Mouse (Mus musculus): ENCODE measurements around the gene Phlda3. TPM values are rescaled to one million over a fixed set of nuclear protein-coding genes. Genes with fewer than 3 reads are reported as not detected.

The Phlda3 gene
- polyA plus RNA-seq, 1 experiment from 2014 or later = 62.8 TPM

DNA sequence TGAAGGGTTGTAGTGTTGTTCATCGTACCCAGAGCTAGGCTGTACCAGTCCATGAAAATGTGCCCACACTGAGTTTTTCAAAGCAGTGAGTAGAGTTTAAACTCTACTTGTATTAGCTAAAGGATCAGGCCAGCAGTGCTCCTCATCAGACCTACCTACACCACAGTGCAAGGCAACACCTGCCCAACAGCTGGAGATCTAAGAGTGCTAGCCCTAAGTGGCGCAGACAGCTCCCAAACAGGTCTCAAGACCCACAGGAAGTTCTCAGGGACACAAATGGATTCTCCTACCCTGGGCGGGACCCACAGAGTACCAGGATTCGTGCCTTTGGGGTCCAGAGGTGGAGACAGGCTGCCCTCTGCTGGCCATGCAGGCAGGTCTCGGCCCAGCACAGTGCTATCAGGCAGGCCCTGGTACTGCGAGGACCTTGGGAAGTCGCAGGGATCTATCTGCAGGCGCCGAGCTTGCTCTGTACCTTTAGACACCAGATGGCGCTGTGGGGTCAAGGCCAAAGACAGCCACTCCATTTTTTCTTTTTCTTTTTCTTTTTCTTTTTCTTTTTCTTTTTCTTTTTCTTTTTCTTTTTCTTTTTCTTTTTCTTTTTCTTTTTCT is 13.1 kb upstream of the Phlda3 start:
- no peak overlapping the region for H3K9ac ChIP-seq (ENCODE audit: low read length)
- H3K4me3 ChIP-seq (ENCODE audit: low read length) = no peak overlapping the region
- ATAC-seq (ENCODE audit: low read depth) = peak; percentile 95
- 10% methylated on average over 10 of the region's 10 CpGs for WGBS
- peak overlapping the region; percentile 58 for H3K27ac ChIP-seq (ENCODE audit: low read length)
- H3K27me3 ChIP-seq (ENCODE audit: control insufficient read depth, insufficient read depth, low read depth, low read length) = no peaks in the 10 kb centered on the region
- H3K9me3 ChIP-seq (ENCODE audit: control insufficient read depth, low read length) = no peaks in the 10 kb centered on the region
- H3K4me2 ChIP-seq (ENCODE audit: low read depth, low read length) = no peak overlapping the region
- H3K36me3 ChIP-seq (ENCODE audit: control insufficient read depth, insufficient read depth, low read length) = peaks cover 23% of the 10 kb centered on the region
- peaks cover 10% of the 10 kb centered on the region; the same call in 1 of the 2 replicates for H3K4me1 ChIP-seq (replicated peaks; ENCODE audit: control insufficient read depth, insufficient read depth, low read length)

DNA sequence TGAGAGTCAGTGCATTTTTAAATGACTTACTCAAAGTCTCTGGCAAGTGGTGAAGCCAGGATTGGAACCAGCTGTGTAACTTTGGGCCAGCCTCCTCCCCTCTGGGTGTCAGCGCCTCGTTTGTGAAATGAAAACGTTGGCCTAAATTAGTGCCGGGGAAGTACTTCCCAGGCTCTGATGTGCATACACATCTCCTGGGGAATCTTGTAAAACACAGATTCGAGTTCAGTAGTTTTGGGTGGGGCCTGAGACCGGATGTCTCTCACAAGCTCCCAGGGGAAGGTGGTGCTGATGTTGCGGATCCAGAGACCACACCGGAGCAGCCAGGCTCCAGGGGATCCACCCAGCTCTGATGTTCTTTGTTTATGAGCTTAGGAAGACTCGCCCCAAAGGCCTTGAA is 10.6 kb upstream of the Phlda3 start:
- Histone ChIP-seq H3K36me3 (ENCODE audit: control insufficient read depth, insufficient read depth, low read length) (peaks cover 12% of the 10 kb centered on the region; the same call in 1 of the 2 replicates), H3K4me3 (ENCODE audit: low read length) (no peak overlapping the region), H3K27me3 (ENCODE audit: control insufficient read depth, insufficient read depth, low read depth, low read length) (no peaks in the 10 kb centered on the region), H3K4me2 (ENCODE audit: low read depth, low read length) (no peak overlapping the region), H3K9me3 (ENCODE audit: control insufficient read depth, low read length) (no peaks in the 10 kb centered on the region), H3K27ac (ENCODE audit: low read length) (peak overlapping the region; percentile 22; the same call in 1 of the 2 replicates), H3K4me1 (replicated peaks; ENCODE audit: control insufficient read depth, insufficient read depth, low read length) (peaks cover 10% of the 10 kb centered on the region; the same call in 1 of the 2 replicates), H3K9ac (ENCODE audit: low read length) (no peak overlapping the region)
- ATAC-seq (ENCODE audit: low read depth) = peak; percentile 45
- WGBS = 47% methylated on average over 9 of the region's 9 CpGs

- peaks cover 7% of the 10 kb centered on the region; the same call in 1 of the 2 replicates for H3K36me3 ChIP-seq (ENCODE audit: control insufficient read depth, insufficient read depth, low read length)
- 72% methylated on average over 3 of the region's 3 CpGs for WGBS
- H3K4me2 ChIP-seq (ENCODE audit: low read depth, low read length) = no peak overlapping the region
- H3K27ac ChIP-seq (ENCODE audit: low read length) = peak overlapping the region; percentile 22; the same call in 1 of the 2 replicates
- peaks cover 10% of the 10 kb centered on the region; the same call in 1 of the 2 replicates for H3K4me1 ChIP-seq (replicated peaks; ENCODE audit: control insufficient read depth, insufficient read depth, low read length)
- H3K4me3 ChIP-seq (ENCODE audit: low read length) = no peak overlapping the region
- no peaks in the 10 kb centered on the region for H3K9me3 ChIP-seq (ENCODE audit: control insufficient read depth, low read length)
- no peak for ATAC-seq (ENCODE audit: low read depth)
- H3K27me3 ChIP-seq (ENCODE audit: control insufficient read depth, insufficient read depth, low read depth, low read length) = no peaks in the 10 kb centered on the region
- no peak overlapping the region for H3K9ac ChIP-seq (ENCODE audit: low read length)
Observed at GRCm38 (mm10) chr1:135755913-135756312, 10.0 kb upstream of the Phlda3 start.

GRCm38 (mm10) chr1:135757287-135757686 is 8.6 kb upstream of the Phlda3 start:
- no peak for ATAC-seq (ENCODE audit: low read depth)
- no peaks in the 10 kb centered on the region; the same call in 1 of the 2 replicates for H3K36me3 ChIP-seq (ENCODE audit: control insufficient read depth, insufficient read depth, low read length)
- H3K4me1 ChIP-seq (replicated peaks; ENCODE audit: control insufficient read depth, insufficient read depth, low read length) = peaks cover 10% of the 10 kb centered on the region; the same call in 1 of the 2 replicates
- no peak overlapping the region for H3K27ac ChIP-seq (ENCODE audit: low read length)
- H3K9me3 ChIP-seq (ENCODE audit: control insufficient read depth, low read length) = no peaks in the 10 kb centered on the region
- no peak overlapping the region for H3K4me2 ChIP-seq (ENCODE audit: low read depth, low read length)
- no peak overlapping the region for H3K9ac ChIP-seq (ENCODE audit: low read length)
- H3K4me3 ChIP-seq (ENCODE audit: low read length) = no peak overlapping the region
- no peaks in the 10 kb centered on the region for H3K27me3 ChIP-seq (ENCODE audit: control insufficient read depth, insufficient read depth, low read depth, low read length)
- WGBS = 68% methylated on average over 8 of the region's 8 CpGs

GRCm38 (mm10) chr1:135759685-135760084 is 6.2 kb upstream of the Phlda3 start:
- 73% methylated on average over 4 of the region's 4 CpGs for WGBS
- H3K27ac ChIP-seq (ENCODE audit: low read length) = no peak overlapping the region
- no peak for ATAC-seq (ENCODE audit: low read depth)

GRCm38 (mm10) chr1:135760216-135760615 is 5.7 kb upstream of the Phlda3 start:
- H3K4me3 ChIP-seq (ENCODE audit: low read length) = no peak overlapping the region
- no peak for ATAC-seq (ENCODE audit: low read depth)
- peaks cover 7% of the 10 kb centered on the region for H3K4me1 ChIP-seq (replicated peaks; ENCODE audit: control insufficient read depth, insufficient read depth, low read length)
- H3K9ac ChIP-seq (ENCODE audit: low read length) = no peak overlapping the region
- H3K27me3 ChIP-seq (ENCODE audit: control insufficient read depth, insufficient read depth, low read depth, low read length) = no peaks in the 10 kb centered on the region
- H3K27ac ChIP-seq (ENCODE audit: low read length) = no peak overlapping the region
- 61% methylated on average over 8 of the region's 8 CpGs for WGBS
- H3K4me2 ChIP-seq (ENCODE audit: low read depth, low read length) = no peak overlapping the region
- H3K36me3 ChIP-seq (ENCODE audit: control insufficient read depth, insufficient read depth, low read length) = no peaks in the 10 kb centered on the region
- H3K9me3 ChIP-seq (ENCODE audit: control insufficient read depth, low read length) = no peaks in the 10 kb centered on the region

More at GRCm38 (mm10) chr1:135759685-135760084, 6.2 kb upstream of the Phlda3 start:
- Histone ChIP-seq H3K9me3 (ENCODE audit: control insufficient read depth, low read length) (no peaks in the 10 kb centered on the region), H3K4me2 (ENCODE audit: low read depth, low read length) (no peak overlapping the region), H3K36me3 (ENCODE audit: control insufficient read depth, insufficient read depth, low read length) (no peaks in the 10 kb centered on the region), H3K4me1 (replicated peaks; ENCODE audit: control insufficient read depth, insufficient read depth, low read length) (peaks cover 10% of the 10 kb centered on the region), H3K4me3 (ENCODE audit: low read length) (no peak overlapping the region), H3K27me3 (ENCODE audit: control insufficient read depth, insufficient read depth, low read depth, low read length) (no peaks in the 10 kb centered on the region), H3K9ac (ENCODE audit: low read length) (no peak overlapping the region)

- Histone ChIP-seq H3K4me1 (replicated peaks; ENCODE audit: control insufficient read depth, insufficient read depth, low read length) (peaks cover 11% of the 10 kb centered on the region), H3K9ac (ENCODE audit: low read length) (no peak overlapping the region), H3K27ac (ENCODE audit: low read length) (no peak overlapping the region), H3K9me3 (ENCODE audit: control insufficient read depth, low read length) (no peaks in the 10 kb centered on the region), H3K27me3 (ENCODE audit: control insufficient read depth, insufficient read depth, low read depth, low read length) (no peaks in the 10 kb centered on the region), H3K4me2 (ENCODE audit: low read depth, low read length) (no peak overlapping the region), H3K36me3 (ENCODE audit: control insufficient read depth, insufficient read depth, low read length) (no peaks in the 10 kb centered on the region), H3K4me3 (ENCODE audit: low read length) (no peak overlapping the region)
- ATAC-seq (ENCODE audit: low read depth) = no peak
- WGBS = 83% methylated on average over 5 of the region's 5 CpGs
Observed at GRCm38 (mm10) chr1:135761728-135762127, 4.2 kb upstream of the Phlda3 start.

GRCm38 (mm10) chr1:135763503-135764205 is 2.3 kb upstream of the Phlda3 start:
- H3K27ac ChIP-seq (ENCODE audit: low read length) = peak overlapping the region; percentile 40; the same call in 1 of the 2 replicates
- no peak overlapping the region for H3K9ac ChIP-seq (ENCODE audit: low read length)
- H3K36me3 ChIP-seq (ENCODE audit: control insufficient read depth, insufficient read depth, low read length) = peaks cover 3% of the 10 kb centered on the region; the same call in 1 of the 2 replicates
- no peaks in the 10 kb centered on the region for H3K27me3 ChIP-seq (ENCODE audit: control insufficient read depth, insufficient read depth, low read depth, low read length)
- ATAC-seq (ENCODE audit: low read depth) = peak; percentile 43
- H3K4me1 ChIP-seq (replicated peaks; ENCODE audit: control insufficient read depth, insufficient read depth, low read length) = peaks cover 26% of the 10 kb centered on the region
- WGBS = 62% methylated on average over 9 of the region's 9 CpGs
- H3K4me2 ChIP-seq (ENCODE audit: low read depth, low read length) = no peak overlapping the region
- H3K9me3 ChIP-seq (ENCODE audit: control insufficient read depth, low read length) = no peaks in the 10 kb centered on the region
- H3K4me3 ChIP-seq (ENCODE audit: low read length) = no peak overlapping the region

GRCm38 (mm10) chr1:135764206-135764528 is 1.8 kb upstream of the Phlda3 start:
- peaks cover 32% of the 10 kb centered on the region for H3K4me1 ChIP-seq (replicated peaks; ENCODE audit: control insufficient read depth, insufficient read depth, low read length)
- ATAC-seq (ENCODE audit: low read depth) = no peak

More at GRCm38 (mm10) chr1:135764206-135764528, 1.8 kb upstream of the Phlda3 start:
- Histone ChIP-seq H3K4me2 (ENCODE audit: low read depth, low read length) (no peak overlapping the region), H3K4me3 (ENCODE audit: low read length) (no peak overlapping the region), H3K27me3 (ENCODE audit: control insufficient read depth, insufficient read depth, low read depth, low read length) (no peaks in the 10 kb centered on the region), H3K36me3 (ENCODE audit: control insufficient read depth, insufficient read depth, low read length) (peaks cover 5% of the 10 kb centered on the region; the same call in 1 of the 2 replicates), H3K9ac (ENCODE audit: low read length) (no peak overlapping the region), H3K9me3 (ENCODE audit: control insufficient read depth, low read length) (no peaks in the 10 kb centered on the region), H3K27ac (ENCODE audit: low read length) (peak overlapping the region; percentile 40; the same call in 1 of the 2 replicates)
- WGBS = 43% methylated on average over 2 of the region's 2 CpGs
